Mouse (Mus musculus) bone marrow macrophage, adult 2 months (primary cell): ENCODE results near the gene Tstd2.

Experiments
- CTCF ChIP-seq: IDR thresholded peaks from 2 replicates; pipeline ENCODE4 v1.5.1; 2012; ENCODE audit warnings: low read depth, mild to moderate bottlenecking, low read length, moderate library complexity
- POLR2A ChIP-seq: IDR thresholded peaks from 2 replicates; pipeline ENCODE4 v1.6.1; 2012; ENCODE audit warnings: mild to moderate bottlenecking, low read depth, low read length, borderline replicate concordance

- no peak for TF ChIP-seq POLR2A
- TF ChIP-seq CTCF, result no peak
These were observed 37.2 kb downstream of the Tstd2 start for GRCm38 (mm10) chr4:46101211-46101711.
